Mouse (Mus musculus): ENCODE measurements around the gene Pip5kl1. TPM values are rescaled to one million over a fixed set of nuclear protein-coding genes. Genes with fewer than 3 reads are reported as not detected.
A peak's percentile ranks its signal among the peaks of the same experiment; 100 is the strongest.

Pip5kl1 gene
- polyA plus RNA-seq, 1 experiment: 1.8 TPM

DNA sequence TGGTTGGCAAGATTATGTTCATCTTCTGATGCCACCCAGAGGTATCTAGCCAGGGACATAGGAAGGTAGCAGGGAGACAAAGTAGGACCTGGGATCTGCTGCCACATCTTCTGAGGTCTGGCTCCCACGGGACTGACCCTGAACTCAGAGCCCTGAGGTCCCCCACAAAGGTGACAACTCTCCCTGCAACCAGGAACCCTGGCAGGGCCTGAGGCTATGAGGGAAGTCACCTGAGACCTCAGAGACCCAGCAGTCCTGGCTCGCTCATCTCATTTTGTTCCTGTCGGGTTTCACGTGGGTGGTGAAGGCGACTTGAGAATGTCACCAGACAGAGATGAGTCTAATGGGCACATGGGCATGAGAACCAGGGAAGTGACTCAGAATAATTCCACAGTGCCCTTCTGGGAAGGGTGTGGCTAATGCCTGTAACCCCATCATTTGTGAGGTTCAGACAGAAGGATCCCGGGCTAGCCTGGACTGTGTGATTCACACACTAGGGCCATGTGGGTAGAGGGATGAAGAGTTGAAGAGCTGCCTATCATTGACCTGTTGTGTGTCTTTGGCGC lies 10.6 kb downstream of the Pip5kl1 start:
- Histone ChIP-seq H3K4me1 (ENCODE audit: control insufficient read depth, insufficient read depth, low read length) (peaks cover 2% of the 10 kb centered on the region), H3K27ac (ENCODE audit: insufficient read depth, low read length) (no peak overlapping the region), H3K36me3 (ENCODE audit: control insufficient read depth, insufficient read depth, low read length, poor library complexity, severe bottlenecking) (no peaks in the 10 kb centered on the region), H3K9ac (ENCODE audit: low read depth, poor library complexity, severe bottlenecking) (no peak overlapping the region), H3K4me3 (ENCODE audit: low read depth, low read length) (no peak overlapping the region), H3K27me3 (ENCODE audit: control insufficient read depth, insufficient read depth, low read length, poor library complexity, severe bottlenecking) (no peaks in the 10 kb centered on the region), H3K9me3 (replicated peaks; ENCODE audit: control insufficient read depth, insufficient read depth, low read length, poor library complexity, severe bottlenecking) (no peaks in the 10 kb centered on the region)
- TF ChIP-seq CTCF (IDR thresholded peaks at IDR 0.05; ENCODE audit: low read depth, low read length) (no peak), EP300 (IDR thresholded peaks at IDR 0.05; ENCODE audit: insufficient read depth, low read depth, low read length) (no peak), POLR2A (IDR thresholded peaks at IDR 0.05; ENCODE audit: insufficient read depth, low read length) (no peak)

DNA sequence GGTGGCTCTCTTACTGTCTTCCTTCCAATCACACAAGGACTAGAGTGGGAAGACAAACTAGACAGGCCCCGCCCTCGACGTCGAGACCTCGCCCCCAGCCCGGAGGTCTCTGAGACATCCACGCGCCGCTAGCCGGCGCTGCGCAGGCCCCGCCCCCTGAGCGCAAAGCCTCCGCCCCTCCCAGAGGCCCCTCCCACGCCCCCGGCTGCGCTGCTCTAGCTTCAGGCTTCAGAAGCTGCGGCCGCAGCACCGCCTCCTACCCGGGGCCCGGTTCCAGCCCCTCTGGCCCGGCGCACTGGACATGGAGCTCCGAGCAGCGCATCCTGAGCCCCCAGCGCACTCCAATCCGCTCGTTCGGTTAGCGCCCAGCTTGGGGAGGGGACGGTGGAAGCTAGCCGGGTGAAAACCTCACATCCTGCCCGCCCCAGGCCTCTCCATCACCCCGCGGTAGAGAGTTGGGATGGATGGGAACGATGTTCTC lies 12.3 kb downstream of the Pip5kl1 start, which contains the start of gene St6galnac4:
Gene St6galnac4 (plus strand): TSS at position 225 of the 481 bp plus-strand sequence.
- no peaks in the 10 kb centered on the region for H3K27me3 ChIP-seq (ENCODE audit: control insufficient read depth, insufficient read depth, low read length, poor library complexity, severe bottlenecking)
- no peaks in the 10 kb centered on the region for H3K9me3 ChIP-seq (replicated peaks; ENCODE audit: control insufficient read depth, insufficient read depth, low read length, poor library complexity, severe bottlenecking)
- peak within 1 kb of the TSS; percentile 72 for H3K4me3 ChIP-seq (ENCODE audit: low read depth, low read length)
- no peak for TF ChIP-seq EP300 (IDR thresholded peaks at IDR 0.05; ENCODE audit: insufficient read depth, low read depth, low read length)
- TF ChIP-seq CTCF (IDR thresholded peaks at IDR 0.05; ENCODE audit: low read depth, low read length): peak; percentile 18
- peak within 1 kb of the TSS; percentile 58 for H3K9ac ChIP-seq (ENCODE audit: low read depth, poor library complexity, severe bottlenecking)
- peaks cover 2% of the 10 kb centered on the region for H3K4me1 ChIP-seq (ENCODE audit: control insufficient read depth, insufficient read depth, low read length)
- peak within 1 kb of the TSS; percentile 9; the same call in 1 of the 2 replicates for H3K27ac ChIP-seq (ENCODE audit: insufficient read depth, low read length)
- no peaks in the 10 kb centered on the region for H3K36me3 ChIP-seq (ENCODE audit: control insufficient read depth, insufficient read depth, low read length, poor library complexity, severe bottlenecking)

- H3K4me1 ChIP-seq (ENCODE audit: control insufficient read depth, insufficient read depth, low read length): peaks cover 2% of the 10 kb centered on the region
- no peaks in the 10 kb centered on the region for H3K9me3 ChIP-seq (replicated peaks; ENCODE audit: control insufficient read depth, insufficient read depth, low read length, poor library complexity, severe bottlenecking)
- TF ChIP-seq CTCF (IDR thresholded peaks at IDR 0.05; ENCODE audit: low read depth, low read length) (no peak), POLR2A (IDR thresholded peaks at IDR 0.05; ENCODE audit: insufficient read depth, low read length) (no peak), EP300 (IDR thresholded peaks at IDR 0.05; ENCODE audit: insufficient read depth, low read depth, low read length) (no peak)
- no peaks in the 10 kb centered on the region for H3K27me3 ChIP-seq (ENCODE audit: control insufficient read depth, insufficient read depth, low read length, poor library complexity, severe bottlenecking)
- no peaks in the 10 kb centered on the region for H3K36me3 ChIP-seq (ENCODE audit: control insufficient read depth, insufficient read depth, low read length, poor library complexity, severe bottlenecking)
- H3K27ac ChIP-seq (ENCODE audit: insufficient read depth, low read length): no peak overlapping the region
- peak overlapping the region; percentile 72 for H3K4me3 ChIP-seq (ENCODE audit: low read depth, low read length)
- H3K9ac ChIP-seq (ENCODE audit: low read depth, poor library complexity, severe bottlenecking): peak overlapping the region; percentile 58
Measured at GRCm38 (mm10) chr2:32587731-32588321, 13.2 kb downstream of the Pip5kl1 start.

- Histone ChIP-seq H3K9ac (ENCODE audit: low read depth, poor library complexity, severe bottlenecking) (no peak overlapping the region), H3K27me3 (ENCODE audit: control insufficient read depth, insufficient read depth, low read length, poor library complexity, severe bottlenecking) (no peaks in the 10 kb centered on the region), H3K4me1 (ENCODE audit: control insufficient read depth, insufficient read depth, low read length) (peaks cover 2% of the 10 kb centered on the region), H3K9me3 (replicated peaks; ENCODE audit: control insufficient read depth, insufficient read depth, low read length, poor library complexity, severe bottlenecking) (no peaks in the 10 kb centered on the region), H3K27ac (ENCODE audit: insufficient read depth, low read length) (no peak overlapping the region), H3K4me3 (ENCODE audit: low read depth, low read length) (peak overlapping the region; percentile 25; the same call in 1 of the 2 replicates), H3K36me3 (ENCODE audit: control insufficient read depth, insufficient read depth, low read length, poor library complexity, severe bottlenecking) (no peaks in the 10 kb centered on the region)
- TF ChIP-seq CTCF (IDR thresholded peaks at IDR 0.05; ENCODE audit: low read depth, low read length) (no peak), EP300 (IDR thresholded peaks at IDR 0.05; ENCODE audit: insufficient read depth, low read depth, low read length) (no peak), POLR2A (IDR thresholded peaks at IDR 0.05; ENCODE audit: insufficient read depth, low read length) (no peak)
Measured at GRCm38 (mm10) chr2:32589213-32589795, 14.7 kb downstream of the Pip5kl1 start.

GRCm38 (mm10) chr2:32590224-32590623 lies 15.6 kb downstream of the Pip5kl1 start:
- Histone ChIP-seq H3K9ac (ENCODE audit: low read depth, poor library complexity, severe bottlenecking) (no peak overlapping the region), H3K4me1 (ENCODE audit: control insufficient read depth, insufficient read depth, low read length) (peaks cover 2% of the 10 kb centered on the region), H3K27ac (ENCODE audit: insufficient read depth, low read length) (no peak overlapping the region), H3K9me3 (replicated peaks; ENCODE audit: control insufficient read depth, insufficient read depth, low read length, poor library complexity, severe bottlenecking) (no peaks in the 10 kb centered on the region), H3K27me3 (ENCODE audit: control insufficient read depth, insufficient read depth, low read length, poor library complexity, severe bottlenecking) (no peaks in the 10 kb centered on the region), H3K4me3 (ENCODE audit: low read depth, low read length) (no peak overlapping the region), H3K36me3 (ENCODE audit: control insufficient read depth, insufficient read depth, low read length, poor library complexity, severe bottlenecking) (no peaks in the 10 kb centered on the region)
- TF ChIP-seq CTCF (IDR thresholded peaks at IDR 0.05; ENCODE audit: low read depth, low read length) (no peak), POLR2A (IDR thresholded peaks at IDR 0.05; ENCODE audit: insufficient read depth, low read length) (no peak), EP300 (IDR thresholded peaks at IDR 0.05; ENCODE audit: insufficient read depth, low read depth, low read length) (no peak)

DNA sequence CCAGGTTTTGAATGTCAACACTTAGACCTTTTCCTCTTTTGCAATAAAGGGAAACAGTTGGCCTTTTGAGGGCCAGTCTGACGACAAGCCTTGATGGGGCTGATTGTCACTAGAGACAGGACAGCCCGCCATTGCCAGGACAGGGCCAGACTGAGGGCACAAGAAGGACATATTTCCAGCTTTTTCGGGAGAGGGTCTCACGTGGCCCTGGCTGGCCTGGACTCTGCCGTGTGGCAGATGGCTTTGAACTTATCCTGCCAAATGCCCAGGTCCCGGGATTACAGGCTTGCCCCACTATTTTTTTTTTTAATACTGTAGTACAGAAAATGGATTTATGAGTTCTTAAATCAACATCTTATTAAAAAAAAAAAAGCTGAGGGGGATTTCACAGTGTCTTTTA lies 16.7 kb downstream of the Pip5kl1 start:
- peaks cover 1% of the 10 kb centered on the region for H3K4me1 ChIP-seq (ENCODE audit: control insufficient read depth, insufficient read depth, low read length)
- H3K9ac ChIP-seq (ENCODE audit: low read depth, poor library complexity, severe bottlenecking): no peak overlapping the region
- no peak for TF ChIP-seq POLR2A (IDR thresholded peaks at IDR 0.05; ENCODE audit: insufficient read depth, low read length)
- TF ChIP-seq CTCF (IDR thresholded peaks at IDR 0.05; ENCODE audit: low read depth, low read length): no peak
- H3K27me3 ChIP-seq (ENCODE audit: control insufficient read depth, insufficient read depth, low read length, poor library complexity, severe bottlenecking): no peaks in the 10 kb centered on the region
- no peak overlapping the region for H3K4me3 ChIP-seq (ENCODE audit: low read depth, low read length)
- H3K9me3 ChIP-seq (replicated peaks; ENCODE audit: control insufficient read depth, insufficient read depth, low read length, poor library complexity, severe bottlenecking): no peaks in the 10 kb centered on the region
- H3K27ac ChIP-seq (ENCODE audit: insufficient read depth, low read length): no peak overlapping the region
- no peaks in the 10 kb centered on the region for H3K36me3 ChIP-seq (ENCODE audit: control insufficient read depth, insufficient read depth, low read length, poor library complexity, severe bottlenecking)

Measured in ES-Bruce4 (cell line).